Mouse (Mus musculus) cerebellum, postnatal 36 days (tissue): ENCODE results near the gene Pcbp2.

Experiments
- DNase-seq, 2 experiments: peaks; one replicate each; pipeline ENCODE4 v3.0.0; 2021 to 2022; ENCODE audit warnings: mixed read lengths in 2 of 2

Gene Pcbp2

GRCm38 (mm10) chr15:102468675-102469370, 1.5 kb upstream of the Pcbp2 start:
- no peak for DNase-seq

GRCm38 (mm10) chr15:102470605-102471294, 411 bp downstream of the Pcbp2 start:
- peak; percentile 81 to 89 for DNase-seq

- no peak for DNase-seq
These were observed 931 bp downstream of the Pcbp2 start for GRCm38 (mm10) chr15:102471295-102471645.

- DNase-seq: no peak
These were observed 1.4 kb downstream of the Pcbp2 start for GRCm38 (mm10) chr15:102471727-102472126.

GRCm38 (mm10) chr15:102473246-102473645, 2.9 kb downstream of the Pcbp2 start:
- no peak for DNase-seq

- DNase-seq: no peak
These were observed 4.2 kb downstream of the Pcbp2 start for GRCm38 (mm10) chr15:102474520-102474919.

- no peak for DNase-seq
These were observed 12.8 kb downstream of the Pcbp2 start for GRCm38 (mm10) chr15:102483136-102483535.

- DNase-seq: no peak
These were observed 15.5 kb downstream of the Pcbp2 start for GRCm38 (mm10) chr15:102485853-102486252.

GRCm38 (mm10) chr15:102487664-102488063, 17.3 kb downstream of the Pcbp2 start:
- DNase-seq: no peak

- no peak for DNase-seq
These were observed 28.0 kb downstream of the Pcbp2 start for GRCm38 (mm10) chr15:102498322-102498721.

GRCm38 (mm10) chr15:102499370-102499769, 29.0 kb downstream of the Pcbp2 start:
- peak in 1 of 2 experiments; percentile 31 for DNase-seq

GRCm38 (mm10) chr15:102499851-102500250, 29.5 kb downstream of the Pcbp2 start:
- DNase-seq: no peak

GRCm38 (mm10) chr15:102500479-102500878, 30.1 kb downstream of the Pcbp2 start:
- no peak for DNase-seq

GRCm38 (mm10) chr15:102501084-102501814, 30.9 kb downstream of the Pcbp2 start:
- DNase-seq: no peak

- DNase-seq: no peak
These were observed 32.0 kb downstream of the Pcbp2 start for GRCm38 (mm10) chr15:102502254-102502840.

- DNase-seq: no peak
These were observed 33.1 kb downstream of the Pcbp2 start, which contains the start of gene Gm10337 for GRCm38 (mm10) chr15:102503447-102503846. Gene Gm10337, plus strand, starts transcription at chr15:102503722.

- DNase-seq: no peak
These were observed 33.8 kb downstream of the Pcbp2 start for GRCm38 (mm10) chr15:102503924-102504782.

GRCm38 (mm10) chr15:102505073-102505769, 34.9 kb downstream of the Pcbp2 start:
- peak in 1 of 2 experiments; percentile 14 for DNase-seq

- DNase-seq: no peak
These were observed 35.6 kb downstream of the Pcbp2 start for GRCm38 (mm10) chr15:102505770-102506463.

- no peak for DNase-seq
These were observed 36.1 kb downstream of the Pcbp2 start for GRCm38 (mm10) chr15:102506464-102506830.

GRCm38 (mm10) chr15:102506864-102507263, 36.5 kb downstream of the Pcbp2 start:
- no peak for DNase-seq
